Mouse (Mus musculus) colon, adult 2 months (tissue): ENCODE data around the gene Slc9a7. TPM values are rescaled to one million over a fixed set of nuclear protein-coding genes. Genes with fewer than 3 reads are reported as not detected.

Experiments
- polyA plus RNA-seq: library from polyadenylated mRNA; depleted of rRNA; stranded (reverse); fragments of >200 nt; gene quantifications from 2 replicates; pipeline ENCODE4 v1.2.3, GENCODE M21; 2012; rRNA removed

Slc9a7 gene
- polyA plus RNA-seq: 1.0 and 1.3 TPM in 2 replicates

GRCm38 (mm10) chrX:20291282-20292039 lies at the start of gene Slc9a7:
Slc9a7 (minus strand) TSS chrX:20291807.

GRCm38 (mm10) chrX:20059381-20059971 lies 232.1 kb downstream of the Slc9a7 start, which contains the start of gene Chst7:
Chst7 (plus strand) TSS chrX:20059560.

Other genes with a start within 250 kb of the Slc9a7 start
- gene Chst7, start 232.2 kb downstream of the Slc9a7 start, polyA plus RNA-seq: 3.1 and 3.4 TPM in 2 replicates
- 5.9 and 7.6 TPM in 2 replicates for gene Rp2, start 72.7 kb upstream of the Slc9a7 start, polyA plus RNA-seq
- gene Jade3, start 133.9 kb upstream of the Slc9a7 start, polyA plus RNA-seq: 0.36 and 0.49 TPM in 2 replicates